Mouse (Mus musculus) megakaryocyte, embryonic 14.5 days (primary cell): Measurements from ENCODE around the gene Sipa1l3.

ENCODE experiments used
- FLI1 ChIP-seq: IDR thresholded peaks from 2 replicates; pipeline ENCODE4 v1.6.1; 2012; ENCODE audit warnings: low read length, inconsistent platforms, mixed read lengths
- GATA1 ChIP-seq: IDR thresholded peaks from 3 replicates; pipeline ENCODE4 v1.6.1; 2012; ENCODE audit warnings: mixed read lengths, low read length, inconsistent platforms, borderline replicate concordance

- TF ChIP-seq GATA1 (no peak), FLI1 (no peak)
Observed at GRCm38 (mm10) chr7:29456716-29457115, 61.7 kb downstream of the Sipa1l3 start.
